Mouse (Mus musculus) intestine, embryonic 15.5 days (tissue): ENCODE results near the gene Pbx4. TPM values are rescaled to one million over a fixed set of nuclear protein-coding genes. Genes with fewer than 3 reads are reported as not detected.

ENCODE experiments used
- ATAC-seq: fragments of 200-750 bp; cut with Nextera tagmentation; 2 replicates; pipeline ENCODE4 v1.8.0; 2017; ENCODE audit warnings: moderate TSS enrichment, moderate library complexity
- H3K27ac ChIP-seq: fragments of 300-500 bp; sonication (generic); 2 replicates; pipeline ENCODE4 v1.5.1; 2015; ENCODE audit warnings: mild to moderate bottlenecking, inconsistent platforms
- H3K27me3 ChIP-seq: fragments of 300-500 bp; sonication (generic); replicated peaks from 2 replicates; pipeline ENCODE4 v1.6.1; 2015; ENCODE audit warnings: inconsistent platforms
- H3K36me3 ChIP-seq: fragments of 300-500 bp; sonication (generic); 2 replicates; pipeline ENCODE4 v1.6.1; 2015; ENCODE audit warnings: inconsistent platforms
- H3K4me1 ChIP-seq: fragments of 300-500 bp; sonication (generic); replicated peaks from 2 replicates; pipeline ENCODE4 v1.6.1; 2015; ENCODE audit warnings: inconsistent platforms
- H3K4me2 ChIP-seq: fragments of 300-500 bp; sonication (generic); replicated peaks from 2 replicates; pipeline ENCODE4 v1.6.1; 2015; ENCODE audit warnings: mild to moderate bottlenecking, inconsistent platforms
- H3K4me3 ChIP-seq: fragments of 300-500 bp; sonication (generic); replicated peaks from 2 replicates; pipeline ENCODE4 v1.5.1; 2015; ENCODE audit warnings: inconsistent platforms
- H3K9ac ChIP-seq: fragments of 300-500 bp; sonication (generic); 2 replicates; pipeline ENCODE4 v1.6.1; 2015; ENCODE audit warnings: inconsistent platforms
- H3K9me3 ChIP-seq: fragments of 300-500 bp; sonication (generic); 2 replicates; pipeline ENCODE4 v1.6.1; 2016; ENCODE audit warnings: inconsistent platforms
- WGBS: fragments of 180-500 bp; shearing (Covaris S2); methylation state at CpG from one replicate; pipeline ENCODE4 v1.1.7; 2015; 5-methylcytosine and 5-hydroxymethylcytosine counted together
- polyA plus RNA-seq: library from polyadenylated mRNA; unstranded; fragments of >200 nt; fragmentation: Nextera tagmentation; extraction: Ambion mirVana; gene quantifications from 2 replicates; pipeline ENCODE4 v1.2.1, GENCODE M21; 2015

Gene Pbx4
- polyA plus RNA-seq, 1 experiment from 2014 or later: 3.9 TPM

GRCm38 (mm10) chr8:69911917-69912316 lies 79.6 kb downstream of the Pbx4 start:
- peaks cover 71% of the 10 kb centered on the region for H3K36me3 ChIP-seq
- no peak for ATAC-seq
- no peaks in the 10 kb centered on the region for H3K9me3 ChIP-seq
- no peaks in the 10 kb centered on the region for H3K27me3 ChIP-seq
- no peak overlapping the region for H3K9ac ChIP-seq
- WGBS: 90% methylated on average over 13 of the region's 13 CpGs
- no peak overlapping the region for H3K27ac ChIP-seq
- H3K4me3 ChIP-seq: no peak overlapping the region
- H3K4me2 ChIP-seq: no peak overlapping the region
- H3K4me1 ChIP-seq: no peaks in the 10 kb centered on the region

DNA sequence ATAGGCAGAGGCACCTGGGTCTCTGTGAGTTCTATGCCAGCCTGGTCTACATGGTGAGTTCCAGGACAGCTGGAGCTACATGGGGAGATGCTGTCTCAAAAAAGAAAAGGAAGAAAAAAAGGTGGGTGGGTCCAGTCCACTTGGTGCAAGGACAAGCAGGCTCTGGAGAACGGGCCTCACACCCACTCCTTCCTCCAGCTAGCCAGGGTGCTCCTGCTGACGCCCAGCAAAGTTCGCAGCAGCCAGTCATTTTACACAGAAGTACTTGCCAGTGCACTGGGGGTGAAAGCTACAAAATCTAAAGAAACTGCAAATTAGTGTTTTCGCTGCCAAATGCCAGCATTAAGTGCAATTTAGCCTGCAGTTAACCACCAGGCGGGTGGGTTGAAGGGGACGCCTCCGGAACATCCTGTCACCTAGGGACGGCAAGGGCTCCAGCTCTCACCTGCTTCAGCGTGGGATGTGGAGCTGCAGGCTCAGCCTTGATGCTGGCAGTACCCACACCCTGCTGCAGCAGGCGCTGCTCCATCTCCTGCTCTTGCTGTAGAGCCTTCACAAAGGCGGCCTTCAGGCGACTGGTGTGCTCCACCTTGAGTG lies 80.3 kb downstream of the Pbx4 start:
- H3K4me3 ChIP-seq: no peak overlapping the region
- no peak for ATAC-seq
- H3K27me3 ChIP-seq: no peaks in the 10 kb centered on the region
- no peak overlapping the region for H3K9ac ChIP-seq
- no peaks in the 10 kb centered on the region for H3K4me1 ChIP-seq
- no peaks in the 10 kb centered on the region for H3K9me3 ChIP-seq
- H3K36me3 ChIP-seq: peaks cover 71% of the 10 kb centered on the region
- WGBS: 86% methylated on average over 12 of the region's 12 CpGs
- no peak overlapping the region for H3K27ac ChIP-seq
- H3K4me2 ChIP-seq: no peak overlapping the region

DNA sequence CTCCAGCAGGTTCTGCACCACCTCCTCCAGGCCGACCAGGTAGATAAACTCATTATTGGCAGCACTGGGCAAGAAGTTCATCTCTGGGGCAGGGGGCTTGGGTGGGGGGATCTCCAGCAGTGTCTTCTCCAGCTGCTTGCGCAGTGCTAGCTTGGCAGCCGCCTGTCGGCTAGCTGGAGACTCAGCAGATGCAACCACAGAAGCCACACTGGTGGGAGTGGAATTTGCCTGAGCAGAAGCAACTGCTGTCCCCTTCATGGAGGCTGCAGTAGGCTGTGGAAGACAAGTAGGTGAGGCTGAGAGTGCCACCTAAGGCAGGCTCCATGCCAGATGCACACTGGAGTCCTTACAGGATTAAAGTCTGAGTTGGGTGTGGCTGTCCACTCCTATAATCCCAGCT lies 82.2 kb downstream of the Pbx4 start:
- 85% methylated on average over 4 of the region's 4 CpGs for WGBS
- H3K9ac ChIP-seq: no peak overlapping the region
- no peaks in the 10 kb centered on the region for H3K9me3 ChIP-seq
- ATAC-seq: no peak
- no peak overlapping the region for H3K27ac ChIP-seq
- 0 out of 2 replicates have a peak, but pooled peaks cover 2% of the 10 kb centered on the region for H3K4me1 ChIP-seq
- peaks cover 62% of the 10 kb centered on the region for H3K36me3 ChIP-seq
- H3K4me3 ChIP-seq: no peak overlapping the region
- no peak overlapping the region for H3K4me2 ChIP-seq
- no peaks in the 10 kb centered on the region for H3K27me3 ChIP-seq

GRCm38 (mm10) chr8:69915748-69916147 lies 83.5 kb downstream of the Pbx4 start:
- no peak overlapping the region for H3K4me2 ChIP-seq
- no peaks in the 10 kb centered on the region for H3K9me3 ChIP-seq
- H3K27me3 ChIP-seq: no peaks in the 10 kb centered on the region
- H3K4me3 ChIP-seq: no peak overlapping the region
- ATAC-seq: no peak
- WGBS: 45% methylated on average over 5 of the region's 5 CpGs
- H3K27ac ChIP-seq: no peak overlapping the region
- no peak overlapping the region for H3K9ac ChIP-seq
- peaks cover 12% of the 10 kb centered on the region for H3K4me1 ChIP-seq
- peaks cover 51% of the 10 kb centered on the region for H3K36me3 ChIP-seq

DNA sequence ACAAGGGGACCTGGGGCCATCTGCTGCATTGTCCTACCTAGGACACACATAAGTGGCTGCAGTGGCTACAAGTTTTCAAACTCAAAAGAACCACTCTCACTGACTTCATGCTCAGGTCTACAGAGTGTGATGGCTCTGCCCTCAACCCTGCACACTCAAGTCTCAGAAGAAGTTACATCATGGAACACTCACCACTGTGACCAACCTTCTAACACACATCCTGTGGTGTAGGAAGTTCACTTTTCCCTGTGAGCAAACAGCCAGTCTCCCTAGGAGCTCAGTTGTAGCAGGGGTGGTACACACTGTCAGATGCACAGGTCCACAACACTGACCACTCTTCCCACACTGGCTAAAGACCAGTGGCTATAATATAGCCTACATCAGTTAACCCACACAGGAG lies 86.2 kb downstream of the Pbx4 start:
- Histone ChIP-seq H3K4me1 (peaks cover 22% of the 10 kb centered on the region), H3K4me2 (no peak overlapping the region), H3K36me3 (peaks cover 26% of the 10 kb centered on the region), H3K4me3 (no peak overlapping the region), H3K27me3 (no peaks in the 10 kb centered on the region), H3K9ac (no peak overlapping the region), H3K9me3 (no peaks in the 10 kb centered on the region), H3K27ac (no peak overlapping the region)
- ATAC-seq: 0 out of 2 replicates have a peak, but pooled peaks have one; percentile 9

- Histone ChIP-seq H3K4me1 (peaks cover 22% of the 10 kb centered on the region), H3K27me3 (no peaks in the 10 kb centered on the region), H3K36me3 (peaks cover 22% of the 10 kb centered on the region), H3K4me2 (no peak overlapping the region), H3K27ac (no peak overlapping the region), H3K9me3 (no peaks in the 10 kb centered on the region), H3K9ac (no peak overlapping the region), H3K4me3 (no peak overlapping the region)
- peak; percentile 58 for ATAC-seq
- WGBS: 57% methylated on average over 1 of the region's 1 CpGs
Measured at GRCm38 (mm10) chr8:69919010-69919409, 86.7 kb downstream of the Pbx4 start.

DNA sequence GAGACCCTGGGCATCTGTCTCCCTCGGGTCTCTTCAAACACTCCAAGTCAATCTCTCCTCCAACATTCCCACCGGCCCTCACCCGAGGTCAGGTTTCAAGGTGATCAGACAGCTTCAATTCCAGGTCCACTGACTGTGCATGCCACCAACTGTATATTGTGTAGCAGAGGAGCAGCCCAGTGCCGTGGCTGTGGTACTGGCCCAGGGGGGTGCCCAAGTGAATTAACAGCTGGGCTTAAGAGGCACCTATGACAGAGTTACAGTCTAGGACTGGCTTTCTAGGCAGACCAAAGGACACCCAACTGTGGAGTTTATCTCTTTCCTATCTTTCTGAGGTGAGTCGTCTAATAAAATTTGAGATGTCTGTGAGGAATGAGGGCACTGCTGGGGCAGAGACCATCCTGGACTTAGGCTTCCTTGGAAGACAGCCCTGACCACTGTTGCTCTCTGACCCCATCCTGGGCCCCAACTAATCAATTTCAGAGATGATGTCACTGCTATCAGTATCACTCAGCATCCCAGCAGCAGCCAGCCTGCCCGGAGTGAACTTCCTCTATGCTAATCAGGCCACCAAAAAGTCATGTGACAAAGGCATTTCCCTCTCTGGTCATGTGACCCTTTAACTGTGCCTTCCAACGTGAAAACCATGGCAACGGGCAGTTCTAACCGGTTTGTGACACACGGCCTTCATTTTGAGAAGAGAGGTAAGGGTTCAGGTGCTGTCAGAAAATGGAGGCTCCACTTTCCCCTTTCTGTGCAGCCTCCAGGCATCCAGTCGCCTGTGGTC lies 87.8 kb downstream of the Pbx4 start:
- no peaks in the 10 kb centered on the region for H3K27me3 ChIP-seq
- peak overlapping the region; percentile 19; the same call in 1 of the 2 replicates for H3K4me2 ChIP-seq
- H3K9ac ChIP-seq: no peak overlapping the region
- no peaks in the 10 kb centered on the region for H3K9me3 ChIP-seq
- 41% methylated on average over 11 of the region's 11 CpGs for WGBS
- H3K4me3 ChIP-seq: no peak overlapping the region
- H3K4me1 ChIP-seq: peaks cover 22% of the 10 kb centered on the region
- H3K27ac ChIP-seq: peak overlapping the region; percentile 39; the same call in 1 of the 2 replicates
- H3K36me3 ChIP-seq: peaks cover 12% of the 10 kb centered on the region
- peak; percentile 77 for ATAC-seq

GRCm38 (mm10) chr8:69921141-69921540 lies 88.8 kb downstream of the Pbx4 start:
- Histone ChIP-seq H3K4me1 (peaks cover 22% of the 10 kb centered on the region), H3K27me3 (no peaks in the 10 kb centered on the region), H3K27ac (peak overlapping the region; percentile 39; the same call in 1 of the 2 replicates), H3K9ac (no peak overlapping the region), H3K4me2 (no peak overlapping the region), H3K4me3 (no peak overlapping the region), H3K36me3 (peaks cover 4% of the 10 kb centered on the region), H3K9me3 (no peaks in the 10 kb centered on the region)
- 89% methylated on average over 2 of the region's 2 CpGs for whole genome bisulfite sequencing
- ATAC-seq: no peak

Other genes with a start within 250 kb of the Pbx4 start
- 16.0 and 17.6 TPM in 2 replicates for gene Zfp868, start 206.9 kb upstream of the Pbx4 start, polyA plus RNA-seq
- gene Zfp964, start 178.0 kb upstream of the Pbx4 start, polyA plus RNA-seq: 1.1 and 1.2 TPM in 2 replicates
- gene Zfp869, start 121.8 kb upstream of the Pbx4 start, polyA plus RNA-seq: 23.2 and 24.3 TPM in 2 replicates
- gene Zfp963, start 82.5 kb upstream of the Pbx4 start, polyA plus RNA-seq: 5.7 and 6.1 TPM in 2 replicates
- gene Gm20422, start 57.6 kb upstream of the Pbx4 start, polyA plus RNA-seq: 0.49 TPM in 1 of 2 replicates, not detected in the other
- gene Atp13a1, start 41.3 kb upstream of the Pbx4 start, polyA plus RNA-seq: 48.9 and 51.1 TPM in 2 replicates
- 19.1 and 20.6 TPM in 2 replicates for gene Zfp866, start 41.3 kb upstream of the Pbx4 start, polyA plus RNA-seq
- 10.4 and 10.7 TPM in 2 replicates for gene Gmip, start 23.8 kb upstream of the Pbx4 start, polyA plus RNA-seq
- gene Lpar2, start 10.1 kb upstream of the Pbx4 start, polyA plus RNA-seq: 0.41 and 0.42 TPM in 2 replicates
- 0.48 and 0.65 TPM in 2 replicates for gene Cilp2, start 55.2 kb downstream of the Pbx4 start, polyA plus RNA-seq
- gene Tssk6, start 69.7 kb downstream of the Pbx4 start, polyA plus RNA-seq: 2.8 and 3.4 TPM in 2 replicates
- gene Ndufa13, start 70.1 kb downstream of the Pbx4 start, polyA plus RNA-seq: 212 and 213 TPM in 2 replicates
- gene Yjefn3, start 70.2 kb downstream of the Pbx4 start, polyA plus RNA-seq: 3.9 and 4.2 TPM in 2 replicates
- gene Gatad2a, start 163.9 kb downstream of the Pbx4 start, polyA plus RNA-seq: 51.2 and 54.7 TPM in 2 replicates
- 43.1 and 46.4 TPM in 2 replicates for gene Mau2, start 210.2 kb downstream of the Pbx4 start, polyA plus RNA-seq
- gene Sugp1, start 210.3 kb downstream of the Pbx4 start, polyA plus RNA-seq: 36.3 and 37.5 TPM in 2 replicates
- 42.8 and 52.6 TPM in 2 replicates for gene Tm6sf2, start 240.4 kb downstream of the Pbx4 start, polyA plus RNA-seq